10 mouse cellular contexts compared by ENCODE assay signal in the genomic region with DNA sequence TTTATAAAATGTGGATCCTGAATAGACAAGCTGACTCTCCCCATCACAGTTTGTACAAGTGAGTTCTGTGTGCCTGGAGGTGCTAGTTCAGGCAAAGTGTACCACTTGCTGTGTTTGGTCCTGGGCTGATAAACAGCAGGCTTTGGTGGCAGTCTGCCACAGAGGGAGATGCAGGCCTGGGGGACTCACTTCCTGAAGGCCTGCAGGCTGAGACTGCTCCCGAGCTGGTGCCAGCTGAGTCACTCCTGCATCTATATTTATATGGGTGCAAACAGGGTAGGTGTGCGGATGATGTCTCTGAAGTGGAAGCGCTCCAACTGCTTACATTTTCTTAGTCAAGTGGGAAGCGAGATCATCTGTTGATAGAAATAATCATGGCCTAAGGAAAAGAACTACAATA. TPM values are rescaled to one million over a fixed set of nuclear protein-coding genes. Genes with fewer than 3 reads are reported as not detected.
DNase-seq lines count a peak whose midpoint lies in the region; ATAC-seq lines count a peak whose summit lies in the region.
"Had no signal": no experiment of that assay in that cellular context is flagged by ENCODE, and none has a peak within 500 bp of the region (broad histone marks: within the 10 kb centered on the region; RNA-seq: fewer than 3 reads in every experiment).

No protein-coding gene starts in this region.

- no peak overlapping the region for H3K9ac ChIP-seq in heart, embryonic 11.5 days (ENCODE audit: low read depth, low read length)
- H3K9ac ChIP-seq in forebrain, embryonic 16.5 days (replicated peaks; ENCODE audit: low read depth, low read length) = no peak overlapping the region
- H3K9ac ChIP-seq: embryonic facial prominence, embryonic 12.5 days; liver, embryonic 14.5 days had no signal

- no peaks in the 10 kb centered on the region for H3K9me3 ChIP-seq in heart, embryonic 11.5 days (replicated peaks; ENCODE audit: control insufficient read depth, low read length)
- no peaks in the 10 kb centered on the region for H3K9me3 ChIP-seq in forebrain, embryonic 16.5 days (ENCODE audit: control insufficient read depth, low read length)
- H3K9me3 ChIP-seq: embryonic facial prominence, embryonic 12.5 days had no signal

- no peak overlapping the region for H3K4me3 ChIP-seq in heart, embryonic 11.5 days (ENCODE audit: low read depth, low read length)
- no peak overlapping the region for H3K4me3 ChIP-seq in forebrain, embryonic 16.5 days (replicated peaks; ENCODE audit: low read length)
- H3K4me3 ChIP-seq: embryonic facial prominence, embryonic 12.5 days had no signal

- no peak overlapping the region for H3K4me2 ChIP-seq in heart, embryonic 11.5 days
- H3K4me2 ChIP-seq in forebrain, embryonic 16.5 days (ENCODE audit: low read length) = no peak overlapping the region
- H3K4me2 ChIP-seq: embryonic facial prominence, embryonic 12.5 days had no signal

- 61% methylated on average over 4 of the region's 4 CpGs for WGBS in heart, embryonic 11.5 days (ENCODE audit: insufficient replicate concordance)
- WGBS in forebrain, embryonic 16.5 days = 68% methylated on average over 4 of the region's 4 CpGs

- no peaks in the 10 kb centered on the region for H3K27me3 ChIP-seq in heart, embryonic 11.5 days (ENCODE audit: control insufficient read depth, insufficient read depth, low read length)
- H3K27me3 ChIP-seq in forebrain, embryonic 16.5 days (replicated peaks; ENCODE audit: control insufficient read depth, insufficient read depth, low read length) = no peaks in the 10 kb centered on the region
- H3K27me3 ChIP-seq: embryonic facial prominence, embryonic 12.5 days had no signal

- peak; percentile 35 for DNase-seq in cerebellum, adult 11 months
- DNase-seq in cerebellum, postnatal 4 days (ENCODE audit: low spot score in 2 of 2) = no peak
- peak; percentile 44 for DNase-seq in cerebellum, adult 8-10 months
- DNase-seq in left cerebral cortex, postnatal 14 days (ENCODE audit: low spot score in 2 of 2) = peak; percentile 77 to 88
- DNase-seq in retina, postnatal 1 day = no peak
- DNase-seq in B cell, adult 2 months = no peak

- H3K4me1 ChIP-seq in heart, embryonic 11.5 days (ENCODE audit: control insufficient read depth, insufficient read depth, low read length) = peaks cover 11% of the 10 kb centered on the region
- no peaks in the 10 kb centered on the region for H3K4me1 ChIP-seq in forebrain, embryonic 16.5 days (replicated peaks; ENCODE audit: control insufficient read depth, insufficient read depth, low read length)
- H3K4me1 ChIP-seq: embryonic facial prominence, embryonic 12.5 days had no signal

- ATAC-seq in heart, embryonic 11.5 days (replicated peaks; ENCODE audit: insufficient number of reproducible peaks, low FRiP score, low TSS enrichment) = no peak
- no peak for ATAC-seq in forebrain, embryonic 16.5 days

- H3K36me3 ChIP-seq in heart, embryonic 11.5 days (ENCODE audit: control insufficient read depth, insufficient read depth, low read length) = peaks cover 4% of the 10 kb centered on the region
- peaks cover 4% of the 10 kb centered on the region; the same call in 1 of the 2 replicates for H3K36me3 ChIP-seq in forebrain, embryonic 16.5 days (ENCODE audit: control insufficient read depth, insufficient read depth)

- 0 out of 2 replicates have a peak overlapping the region, but pooled peaks have one; percentile 22 for H3K27ac ChIP-seq in heart, embryonic 11.5 days (ENCODE audit: low read depth, low read length)
- H3K27ac ChIP-seq in forebrain, embryonic 16.5 days (ENCODE audit: low read length) = no peak overlapping the region
- H3K27ac ChIP-seq: embryonic facial prominence, embryonic 12.5 days; liver, embryonic 14.5 days had no signal

- intact Hi-C loops in left cerebral cortex, postnatal 14 days (cut with DNase I) = loop anchor here (1.0 kb wide), 1 partner anchor 22 kb away; no protein-coding TSS in a partner anchor

RNA-seq across cellular contexts. Expression of a gene that starts 14.9 kb away (rescaled TPM):
- 943 and 1,030 TPM in 2 replicates for polyA plus RNA-seq in heart, embryonic 11.5 days (2014; fragmentation: Nextera tagmentation; extraction: Ambion mirVana)
- total RNA-seq in left cerebral cortex, postnatal 14 days (2021) = 100 to 1,000 TPM; 372 to 384 TPM
- 638 and 661 TPM in 2 replicates for polyA plus RNA-seq in forebrain, embryonic 16.5 days (2015; fragmentation: Nextera tagmentation; extraction: Ambion mirVana)

RNA-seq across cellular contexts. Expression of a gene that starts 24.5 kb away (rescaled TPM):
- 7.3 and 13.9 TPM in 2 replicates for polyA plus RNA-seq in heart, embryonic 11.5 days (2014; fragmentation: Nextera tagmentation; extraction: Ambion mirVana)
- 10 to 100 TPM; 44.2 to 54.4 TPM for total RNA-seq in left cerebral cortex, postnatal 14 days (2021)
- 22.2 and 24.3 TPM in 2 replicates for polyA plus RNA-seq in forebrain, embryonic 16.5 days (2015; fragmentation: Nextera tagmentation; extraction: Ambion mirVana)

RNA-seq across cellular contexts. Expression of a gene that starts 59.8 kb away (rescaled TPM):
- polyA plus RNA-seq in heart, embryonic 11.5 days (2014; fragmentation: Nextera tagmentation; extraction: Ambion mirVana) = 22.7 and 26.5 TPM in 2 replicates
- 10 to 100 TPM; 77.6 to 79.8 TPM for total RNA-seq in left cerebral cortex, postnatal 14 days (2021)
- polyA plus RNA-seq in forebrain, embryonic 16.5 days (2015; fragmentation: Nextera tagmentation; extraction: Ambion mirVana) = 38.5 and 42.7 TPM in 2 replicates

Comparison
In these comparisons a context has a peak if more than half of its experiments do, and no peak if none do; other contexts are left out.
1. DNase-seq: peak in cerebellum, adult 11 months (single experiment), cerebellum, adult 8-10 months (single experiment) and left cerebral cortex, postnatal 14 days (2 of 2); none in cerebellum, postnatal 4 days (0 of 2), retina, postnatal 1 day (single experiment) and B cell, adult 2 months (0 of 2).